Mouse (Mus musculus) lung, postnatal 0 days (tissue): Measurements from ENCODE around the gene Fam129b. TPM values are rescaled to one million over a fixed set of nuclear protein-coding genes. Genes with fewer than 3 reads are reported as not detected.

ENCODE experiments used
- ATAC-seq: fragments of 200-750 bp; cut with Nextera tagmentation; 2 replicates; pipeline ENCODE4 v1.8.0; 2017; ENCODE audit warnings: moderate library complexity
- DNase-seq: peaks from one replicate; pipeline ENCODE4 v3.0.0-alpha.2; 2016; ENCODE audit warnings: low spot score
- H3K27ac ChIP-seq: fragments of 300-500 bp; sonication (generic); 2 replicates; pipeline ENCODE4 v1.5.1; 2014; ENCODE audit warnings: antibody characterized with exemption, mild to moderate bottlenecking, low read length, mixed read lengths
- H3K27me3 ChIP-seq: fragments of 300-500 bp; sonication (generic); replicated peaks from 2 replicates; pipeline ENCODE4 v1.6.1; 2014; ENCODE audit warnings: low read length, mixed read lengths; ENCODE audit not compliant: insufficient read depth
- H3K36me3 ChIP-seq: fragments of 300-500 bp; sonication (generic); 2 replicates; pipeline ENCODE4 v1.6.1; 2014; ENCODE audit warnings: low read length, mixed read lengths; ENCODE audit not compliant: insufficient read depth
- H3K4me1 ChIP-seq: fragments of 300-500 bp; sonication (generic); 2 replicates; pipeline ENCODE4 v1.6.1; 2014; ENCODE audit warnings: antibody characterized with exemption, low read depth, low read length, mixed read lengths; ENCODE audit not compliant: insufficient read depth
- H3K4me2 ChIP-seq: fragments of 300-500 bp; sonication (generic); replicated peaks from 2 replicates; pipeline ENCODE4 v1.6.1; 2014; ENCODE audit warnings: low read depth, mild to moderate bottlenecking, low read length, moderate library complexity, mixed read lengths
- H3K4me3 ChIP-seq: fragments of 300-500 bp; sonication (generic); 2 replicates; pipeline ENCODE4 v1.5.1; 2014; ENCODE audit warnings: low read depth, low read length
- H3K9ac ChIP-seq: fragments of 300-500 bp; sonication (generic); replicated peaks from 2 replicates; pipeline ENCODE4 v1.6.1; 2014; ENCODE audit warnings: low read depth, mild to moderate bottlenecking
- H3K9me3 ChIP-seq: fragments of 300-500 bp; sonication (generic); 2 replicates; pipeline ENCODE4 v1.6.1; 2016; ENCODE audit warnings: low read length, mixed read lengths
- CTCF ChIP-seq: IDR thresholded peaks from 2 replicates; pipeline ENCODE4 v1.5.1; 2016; ENCODE audit warnings: antibody characterized with exemption, mild to moderate bottlenecking
- EP300 ChIP-seq: IDR thresholded peaks from 2 replicates; pipeline ENCODE4 v1.6.1; 2016; ENCODE audit warnings: antibody characterized with exemption, mild to moderate bottlenecking, control low read depth
- WGBS: fragments of 180-500 bp; shearing (Covaris S2); extraction: QIAGEN DNeasy Blood & Tissue Kit; methylation state at CpG from one replicate; pipeline ENCODE4 v1.1.7; 2014; 5-methylcytosine and 5-hydroxymethylcytosine counted together
- polyA plus RNA-seq: library from polyadenylated mRNA; unstranded; fragments of >200 nt; fragmentation: Nextera tagmentation; extraction: Ambion mirVana; gene quantifications from 2 replicates; pipeline ENCODE4 v1.2.1, GENCODE M21; 2015

Gene Fam129b
- polyA plus RNA-seq, 1 experiment from 2014 or later: 121 TPM

GRCm38 (mm10) chr2:32877303-32877702, 1.4 kb downstream of the Fam129b start:
- H3K27me3 ChIP-seq: no peaks in the 10 kb centered on the region
- DNase-seq: no peak
- H3K27ac ChIP-seq: peak overlapping the region; percentile 96
- H3K4me1 ChIP-seq: peaks cover 43% of the 10 kb centered on the region
- TF ChIP-seq EP300: no peak
- no peak for TF ChIP-seq CTCF
- WGBS: 12% methylated on average over 5 of the region's 5 CpGs
- no peaks in the 10 kb centered on the region for H3K9me3 ChIP-seq
- H3K9ac ChIP-seq: peak overlapping the region; percentile 93
- ATAC-seq: no peak
- H3K4me2 ChIP-seq: peak overlapping the region; percentile 88
- H3K36me3 ChIP-seq: no peaks in the 10 kb centered on the region
- peak overlapping the region; percentile 91 for H3K4me3 ChIP-seq

GRCm38 (mm10) chr2:32877761-32878393, 2.0 kb downstream of the Fam129b start:
- peak overlapping the region; percentile 93 for H3K9ac ChIP-seq
- no peaks in the 10 kb centered on the region for H3K36me3 ChIP-seq
- H3K4me1 ChIP-seq: peaks cover 43% of the 10 kb centered on the region
- 28% methylated on average over 6 of the region's 6 CpGs for WGBS
- H3K9me3 ChIP-seq: no peaks in the 10 kb centered on the region
- peak overlapping the region; percentile 91 for H3K4me3 ChIP-seq
- DNase-seq (peak; percentile 95), ATAC-seq (peak; percentile 73)
- H3K4me2 ChIP-seq: peak overlapping the region; percentile 88
- TF ChIP-seq CTCF (no peak), EP300 (peak; percentile 87)
- H3K27me3 ChIP-seq: no peaks in the 10 kb centered on the region
- H3K27ac ChIP-seq: peak overlapping the region; percentile 96

- no peak for TF ChIP-seq CTCF
- no peak; the same call in 1 of the 2 replicates for TF ChIP-seq EP300
- Histone ChIP-seq H3K27ac (peak overlapping the region; percentile 96), H3K36me3 (no peaks in the 10 kb centered on the region), H3K4me1 (peaks cover 46% of the 10 kb centered on the region), H3K9ac (peak overlapping the region; percentile 93; the same call in 1 of the 2 replicates), H3K4me2 (peak overlapping the region; percentile 88), H3K27me3 (no peaks in the 10 kb centered on the region), H3K4me3 (peak overlapping the region; percentile 91), H3K9me3 (no peaks in the 10 kb centered on the region)
- WGBS: 35% methylated on average over 3 of the region's 3 CpGs
- ATAC-seq (peak; percentile 22), DNase-seq (no peak)
These were observed 2.5 kb downstream of the Fam129b start for GRCm38 (mm10) chr2:32878396-32878795.

GRCm38 (mm10) chr2:32879593-32879992, 3.7 kb downstream of the Fam129b start:
- no peak for ATAC-seq
- Histone ChIP-seq H3K4me1 (peaks cover 39% of the 10 kb centered on the region), H3K27me3 (no peaks in the 10 kb centered on the region), H3K9ac (peak overlapping the region; percentile 93; the same call in 1 of the 2 replicates), H3K36me3 (no peaks in the 10 kb centered on the region), H3K4me3 (peak overlapping the region; percentile 3; the same call in 1 of the 2 replicates), H3K27ac (peak overlapping the region; percentile 96), H3K4me2 (peak overlapping the region; percentile 88), H3K9me3 (no peaks in the 10 kb centered on the region)
- DNase-seq: no peak
- WGBS: 34% methylated on average over 5 of the region's 5 CpGs
- TF ChIP-seq EP300 (no peak), CTCF (no peak)

GRCm38 (mm10) chr2:32881054-32881453, 5.1 kb downstream of the Fam129b start:
- 23% methylated on average over 6 of the region's 6 CpGs for WGBS
- Histone ChIP-seq H3K27ac (peak overlapping the region; percentile 96), H3K36me3 (no peaks in the 10 kb centered on the region), H3K9ac (no peak overlapping the region), H3K4me2 (peak overlapping the region; percentile 88), H3K9me3 (no peaks in the 10 kb centered on the region), H3K27me3 (no peaks in the 10 kb centered on the region), H3K4me1 (peaks cover 39% of the 10 kb centered on the region), H3K4me3 (no peak overlapping the region)
- DNase-seq (no peak), ATAC-seq (no peak)
- no peak for TF ChIP-seq EP300
- no peak for TF ChIP-seq CTCF

GRCm38 (mm10) chr2:32881723-32882122, 5.8 kb downstream of the Fam129b start:
- 14% methylated on average over 3 of the region's 3 CpGs for WGBS
- Histone ChIP-seq H3K9ac (no peak overlapping the region), H3K27me3 (no peaks in the 10 kb centered on the region), H3K4me2 (peak overlapping the region; percentile 88), H3K36me3 (no peaks in the 10 kb centered on the region), H3K4me1 (peaks cover 39% of the 10 kb centered on the region), H3K27ac (peak overlapping the region; percentile 96), H3K4me3 (no peak overlapping the region), H3K9me3 (no peaks in the 10 kb centered on the region)
- TF ChIP-seq EP300 (no peak; the same call in 1 of the 2 replicates), CTCF (no peak)
- DNase-seq (peak; percentile 93), ATAC-seq (peak; percentile 26)
